Mouse (Mus musculus): ENCODE results near the gene Gm20696.

DNA sequence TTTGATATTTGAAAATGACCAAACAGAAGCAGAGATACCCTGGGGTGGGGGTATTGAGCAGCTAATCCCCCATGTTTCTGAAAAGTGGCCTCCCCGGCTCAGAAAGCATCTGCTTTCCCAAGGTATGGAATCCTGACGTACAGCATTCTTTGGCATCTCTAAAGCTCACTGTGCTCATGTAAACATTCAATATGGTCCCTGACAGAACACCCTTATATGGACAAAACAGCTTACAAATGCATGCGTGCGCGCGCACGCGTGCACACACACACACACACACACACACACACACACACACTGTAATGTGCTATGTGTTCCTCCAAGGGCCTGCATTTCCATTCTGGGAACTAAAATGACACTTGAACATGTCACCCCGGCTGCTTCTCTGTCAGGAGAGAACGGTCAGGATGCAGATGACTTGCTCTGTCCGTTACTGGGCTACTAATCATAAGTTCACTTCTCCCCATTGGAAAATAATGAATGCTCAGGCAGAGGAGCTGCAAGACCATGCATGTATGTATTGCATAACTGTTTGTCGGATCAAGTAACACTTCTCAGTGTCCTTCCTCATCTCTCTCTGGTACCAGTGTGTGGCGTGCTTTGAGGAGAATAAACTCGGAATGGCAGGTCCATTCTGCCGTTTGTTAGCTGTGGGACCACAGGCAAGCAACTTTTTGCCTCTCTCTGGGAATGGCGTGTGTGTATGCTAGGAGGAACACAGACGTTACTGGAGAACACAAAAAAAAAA, 128.2 kb downstream of the Gm20696 start:
- TF ChIP-seq FLI1 (IDR thresholded peaks at IDR 0.05; ENCODE audit: low read length) (no peak), GATA1 (IDR thresholded peaks at IDR 0.05; ENCODE audit: borderline replicate concordance, low read length) (no peak)
